Comparison of ENCODE assay signal across 3 mouse cellular contexts in the genomic region with DNA sequence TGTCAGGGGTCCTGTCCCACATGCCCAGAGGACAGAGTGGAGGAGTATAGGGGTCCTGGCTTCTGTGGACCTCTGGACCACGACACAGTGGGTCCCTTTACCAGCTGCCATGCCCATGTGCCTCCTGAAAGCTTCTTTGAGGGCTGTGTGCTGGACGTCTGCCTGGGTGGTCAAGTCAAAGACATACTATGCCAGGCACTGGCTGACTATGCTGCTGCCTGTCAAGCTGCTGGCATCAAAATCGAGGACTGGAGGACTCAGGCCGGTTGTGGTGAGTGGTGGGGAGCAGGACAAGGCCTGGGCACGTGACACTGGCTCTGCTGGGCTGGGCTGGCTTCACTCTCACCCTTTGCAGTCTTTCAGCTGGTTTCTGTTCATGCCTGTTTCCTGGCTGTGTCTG. TPM values are rescaled to one million over a fixed set of nuclear protein-coding genes. Genes with fewer than 3 reads are reported as not detected.
"Had no signal": no experiment of that assay in that cellular context is flagged by ENCODE, and none has a peak within 500 bp of the region (broad histone marks: within the 10 kb centered on the region; RNA-seq: fewer than 3 reads in every experiment).

No protein-coding gene starts in this region.

RNA-seq across cellular contexts. Expression of gene 9530053A07Rik, which starts 24.3 kb away (rescaled TPM):
- total RNA-seq: neutrophil, adult 5-6 weeks had no signal
- polyA plus RNA-seq: spleen, adult 2 months; stomach, embryonic 14.5 days had no signal
